Mouse (Mus musculus) midbrain, embryonic 14.5 days (tissue): ENCODE measurements around the gene Krtap27-1. TPM values are rescaled to one million over a fixed set of nuclear protein-coding genes. Genes with fewer than 3 reads are reported as not detected.

ENCODE experiments used
- ATAC-seq: fragments of 200-750 bp; cut with Nextera tagmentation; 2 replicates; pipeline ENCODE4 v1.8.0; 2017; ENCODE audit warnings: moderate number of reproducible peaks, moderate library complexity; ENCODE audit not compliant: low FRiP score, low TSS enrichment
- DNase-seq: peaks from one replicate; pipeline ENCODE4 v3.0.0-alpha.2; 2015
- H3K27ac ChIP-seq: fragments of 300-500 bp; sonication (generic); replicated peaks from 2 replicates; pipeline ENCODE4 v1.5.1; 2014; ENCODE audit warnings: mild to moderate bottlenecking, low read depth, low read length, moderate library complexity
- H3K27me3 ChIP-seq: fragments of 300-500 bp; sonication (generic); 2 replicates; pipeline ENCODE4 v1.6.1; 2014; ENCODE audit warnings: low read length, control low read depth, mixed read lengths; ENCODE audit not compliant: control insufficient read depth, insufficient read depth
- H3K36me3 ChIP-seq: fragments of 300-500 bp; sonication (generic); 2 replicates; pipeline ENCODE4 v1.6.1; 2014; ENCODE audit warnings: low read length, control low read depth; ENCODE audit not compliant: control insufficient read depth, insufficient read depth
- H3K4me1 ChIP-seq: fragments of 300-500 bp; sonication (generic); 2 replicates; pipeline ENCODE4 v1.6.1; 2014; ENCODE audit warnings: mild to moderate bottlenecking, antibody characterized with exemption, low read length, control low read depth; ENCODE audit not compliant: control insufficient read depth, insufficient read depth
- H3K4me2 ChIP-seq: fragments of 300-500 bp; sonication (generic); 2 replicates; pipeline ENCODE4 v1.6.1; 2014; ENCODE audit warnings: mild to moderate bottlenecking, low read length, moderate library complexity
- H3K4me3 ChIP-seq: fragments of 300-500 bp; sonication (generic); replicated peaks from 2 replicates; pipeline ENCODE4 v1.5.1; 2014; ENCODE audit warnings: low read depth, low read length
- H3K9ac ChIP-seq: fragments of 300-500 bp; sonication (generic); replicated peaks from 2 replicates; pipeline ENCODE4 v1.6.1; 2014; ENCODE audit warnings: mild to moderate bottlenecking, low read length, moderate library complexity
- H3K9me3 ChIP-seq: fragments of 300-500 bp; sonication (generic); 2 replicates; pipeline ENCODE4 v1.6.1; 2016; ENCODE audit warnings: low read length, control low read depth, mixed read lengths; ENCODE audit not compliant: control insufficient read depth
- WGBS: fragments of 180-500 bp; shearing (Covaris S2); extraction: QIAGEN DNeasy Blood & Tissue Kit; methylation state at CpG from one replicate; pipeline ENCODE4 v1.1.7; 2014; 5-methylcytosine and 5-hydroxymethylcytosine counted together
- polyA plus RNA-seq: library from polyadenylated mRNA; unstranded; fragments of >200 nt; fragmentation: Nextera tagmentation; extraction: Ambion mirVana; gene quantifications from 2 replicates; pipeline ENCODE4 v1.2.1, GENCODE M21; 2014

Krtap27-1 gene
- polyA plus RNA-seq, 1 experiment from 2014 or later = not detected

GRCm38 (mm10) chr16:88627566-88627965 lies 43.9 kb downstream of the Krtap27-1 start, which contains the start of gene 2310079G19Rik:
2310079G19Rik (minus strand) TSS chr16:88627666.
- ATAC-seq = no peak
- no peak within 1 kb of the TSS for H3K9ac ChIP-seq
- no peak within 1 kb of the TSS for H3K4me2 ChIP-seq
- H3K9me3 ChIP-seq = no peaks in the 10 kb centered on the region
- H3K36me3 ChIP-seq = no peaks in the 10 kb centered on the region
- 96% methylated on average over 4 of the region's 4 CpGs for WGBS
- no peak for DNase-seq
- no peak within 1 kb of the TSS for H3K4me3 ChIP-seq
- no peaks in the 10 kb centered on the region for H3K4me1 ChIP-seq
- no peaks in the 10 kb centered on the region for H3K27me3 ChIP-seq
- no peak within 1 kb of the TSS for H3K27ac ChIP-seq

Other genes with a start within 250 kb of the Krtap27-1 start
- gene Cldn17, start 164.7 kb downstream of the Krtap27-1 start, polyA plus RNA-seq = not detected in 2 replicates
- gene Cldn8, start 108.5 kb downstream of the Krtap27-1 start, polyA plus RNA-seq = not detected in 2 replicates
- not detected in 2 replicates for gene Krtap24-1, start 59.4 kb downstream of the Krtap27-1 start, polyA plus RNA-seq
- not detected in 2 replicates for gene 2310079G19Rik, start 44.0 kb downstream of the Krtap27-1 start, polyA plus RNA-seq
- not detected in 2 replicates for gene Krtap26-1, start 23.9 kb downstream of the Krtap27-1 start, polyA plus RNA-seq
- gene 2310061N02Rik, start 36.3 kb upstream of the Krtap27-1 start, polyA plus RNA-seq = not detected in 2 replicates
- gene Krtap13-1, start 57.2 kb upstream of the Krtap27-1 start, polyA plus RNA-seq = not detected in 2 replicates
- not detected in 2 replicates for gene Krtap13, start 80.0 kb upstream of the Krtap27-1 start, polyA plus RNA-seq
- gene 2310034C09Rik, start 87.2 kb upstream of the Krtap27-1 start, polyA plus RNA-seq = not detected in 2 replicates
- gene 2310057N15Rik, start 102.5 kb upstream of the Krtap27-1 start, polyA plus RNA-seq = not detected in 2 replicates
- gene Gm5965, start 106.2 kb upstream of the Krtap27-1 start, polyA plus RNA-seq = not detected in 2 replicates
- not detected in 2 replicates for gene Gm20741, start 140.5 kb upstream of the Krtap27-1 start, polyA plus RNA-seq
- gene Krtap15, start 148.5 kb upstream of the Krtap27-1 start, polyA plus RNA-seq = not detected in 2 replicates
- not detected in 2 replicates for gene Krtap14, start 154.5 kb upstream of the Krtap27-1 start, polyA plus RNA-seq
- not detected in 2 replicates for gene Krtap19-1, start 197.7 kb upstream of the Krtap27-1 start, polyA plus RNA-seq
- gene Krtap19-2, start 202.6 kb upstream of the Krtap27-1 start, polyA plus RNA-seq = not detected in 2 replicates
- not detected in 2 replicates for gene Krtap19-3, start 206.4 kb upstream of the Krtap27-1 start, polyA plus RNA-seq
- gene Krtap19-4, start 213.4 kb upstream of the Krtap27-1 start, polyA plus RNA-seq = not detected in 2 replicates
- gene Krtap19-5, start 224.8 kb upstream of the Krtap27-1 start, polyA plus RNA-seq = not detected in 2 replicates